ENCODE assay signal across 26 mouse cellular contexts in genomic region chr11:78668647-78669046, GRCm38 (mm10). TPM values are rescaled to one million over a fixed set of nuclear protein-coding genes. Genes with fewer than 3 reads are reported as not detected.
DNase-seq lines count a peak whose midpoint lies in the region; ATAC-seq and TF ChIP-seq lines count a peak whose summit lies in the region.
"Had no signal": no experiment of that assay in that cellular context is flagged by ENCODE, and none has a peak within 500 bp of the region (broad histone marks: within the 10 kb centered on the region; RNA-seq: fewer than 3 reads in every experiment).

No protein-coding gene starts in this region.

- H3K27ac ChIP-seq in ES-E14 (ENCODE audit: insufficient read depth, low read depth, low read length, poor library complexity, severe bottlenecking) = peak overlapping the region; percentile 53; the same call in 1 of the 2 replicates
- H3K27ac ChIP-seq in embryonic facial prominence, embryonic 11.5 days (replicated peaks; ENCODE audit: low read depth, low read length) = no peak overlapping the region
- no peak overlapping the region for H3K27ac ChIP-seq in forebrain, embryonic 15.5 days (replicated peaks)
- no peak overlapping the region for H3K27ac ChIP-seq in heart, embryonic 10.5 days
- H3K27ac ChIP-seq: embryonic facial prominence, embryonic 15.5 days; forebrain, embryonic 10.5 days; hindbrain, embryonic 12.5 days had no signal

- 0 out of 4 replicates have a peak overlapping the region, but pooled peaks of 1 of the 2 experiments have one; percentile 5 for H3K4me3 ChIP-seq in ES-E14 (ENCODE audit: insufficient read depth in 1 of 2, low read depth in 1 of 2, low read length in 2 of 2, poor library complexity in 1 of 2, severe bottlenecking in 1 of 2)
- H3K4me3 ChIP-seq in embryonic facial prominence, embryonic 11.5 days (ENCODE audit: low read depth, low read length) = no peak overlapping the region
- H3K4me3 ChIP-seq in forebrain, embryonic 15.5 days = no peak overlapping the region
- no peak overlapping the region for H3K4me3 ChIP-seq in heart, embryonic 10.5 days
- H3K4me3 ChIP-seq: embryonic facial prominence, embryonic 15.5 days; erythroblast, embryonic 14.5 days; forebrain, embryonic 10.5 days; hindbrain, embryonic 12.5 days had no signal

- DNase-seq in embryo, embryonic 10.5 days (ENCODE audit: low spot score) = peak; percentile 27
- no peak for DNase-seq in embryo, embryonic 11 days
- DNase-seq in ES-E14 (ENCODE audit: low read depth, low spot score) = peak; percentile 89
- DNase-seq in ZHBTc4 (ENCODE audit: low read depth, low spot score) = peak; percentile 95
- peak; percentile 22 for DNase-seq in embryonic facial prominence, embryonic 11.5 days (ENCODE audit: low spot score)
- DNase-seq in embryo, embryonic 10 days (ENCODE audit: low spot score) = no peak
- DNase-seq in heart, embryonic 10.5 days (ENCODE audit: low spot score) = no peak
- DNase-seq: adrenal gland, adult 2 months; adrenal gland, postnatal 36 days; B cell, adult 2 months; cerebellum, adult 18-20 months; cerebellum, postnatal 10 days; gastrocnemius, postnatal 36 days; heart, adult 11 months; heart, postnatal 10 days; heart, postnatal 4 days had no signal

- 15% methylated on average over 3 of the region's 3 CpGs for WGBS in embryonic facial prominence, embryonic 11.5 days
- whole genome bisulfite sequencing in forebrain, embryonic 15.5 days = 28% methylated on average over 3 of the region's 3 CpGs
- WGBS in heart, embryonic 10.5 days = 41% methylated on average over 3 of the region's 3 CpGs

- H3K4me1 ChIP-seq in ES-E14 (ENCODE audit: control insufficient read depth in 2 of 2, insufficient read depth in 2 of 2, low read length in 2 of 2, poor library complexity in 1 of 2) = peaks cover 5 to 27% of the 10 kb centered on the region in 2 experiments
- H3K4me1 ChIP-seq in embryonic facial prominence, embryonic 11.5 days (ENCODE audit: control insufficient read depth, insufficient read depth, low read length) = no peaks in the 10 kb centered on the region
- no peaks in the 10 kb centered on the region; the same call in 1 of the 2 replicates for H3K4me1 ChIP-seq in forebrain, embryonic 15.5 days
- H3K4me1 ChIP-seq in heart, embryonic 10.5 days = peaks cover 32% of the 10 kb centered on the region
- H3K4me1 ChIP-seq: embryonic facial prominence, embryonic 15.5 days had no signal

- no peaks in the 10 kb centered on the region for H3K36me3 ChIP-seq in ES-E14 (ENCODE audit: control insufficient read depth, insufficient read depth, low read length, poor library complexity, severe bottlenecking)
- no peaks in the 10 kb centered on the region for H3K36me3 ChIP-seq in embryonic facial prominence, embryonic 11.5 days (replicated peaks; ENCODE audit: control insufficient read depth, insufficient read depth, low read depth, low read length)
- no peaks in the 10 kb centered on the region for H3K36me3 ChIP-seq in forebrain, embryonic 15.5 days
- no peaks in the 10 kb centered on the region for H3K36me3 ChIP-seq in heart, embryonic 10.5 days
- H3K36me3 ChIP-seq: embryonic facial prominence, embryonic 15.5 days; forebrain, embryonic 10.5 days; hindbrain, embryonic 12.5 days had no signal

- no peaks in the 10 kb centered on the region for H3K27me3 ChIP-seq in embryonic facial prominence, embryonic 11.5 days (ENCODE audit: control insufficient read depth, insufficient read depth, low read length)
- H3K27me3 ChIP-seq in forebrain, embryonic 15.5 days = no peaks in the 10 kb centered on the region
- H3K27me3 ChIP-seq in heart, embryonic 10.5 days (ENCODE audit: insufficient read depth, poor library complexity, severe bottlenecking) = no peaks in the 10 kb centered on the region
- H3K27me3 ChIP-seq: embryonic facial prominence, embryonic 15.5 days; hindbrain, embryonic 12.5 days had no signal

- in situ Hi-C loops in ES-E14 (cut with MboI; ENCODE audit: low sequenced_read_pairs in 2 of 2, unreplicated experiment in 2 of 2) = no loop called here

- ATAC-seq in embryonic facial prominence, embryonic 11.5 days (replicated peaks; ENCODE audit: insufficient number of reproducible peaks, low FRiP score, low TSS enrichment, low read depth) = no peak
- no peak for ATAC-seq in forebrain, embryonic 15.5 days (replicated peaks)
- ATAC-seq: CD4-positive, CD25-positive, alpha-beta regulatory T cell, adult 4 months; forebrain, embryonic 14.5 days; hindbrain, embryonic 16.5 days; inflammation-experienced regulatory T-cells, adult 6 months; intestine, postnatal 0 days had no signal

- H3K4me2 ChIP-seq in embryonic facial prominence, embryonic 11.5 days (ENCODE audit: low read depth, low read length) = no peak overlapping the region
- H3K4me2 ChIP-seq in forebrain, embryonic 15.5 days (replicated peaks) = no peak overlapping the region
- H3K4me2 ChIP-seq: embryonic facial prominence, embryonic 15.5 days; hindbrain, embryonic 12.5 days had no signal

- H3K9ac ChIP-seq in ES-E14 (ENCODE audit: insufficient read depth, low read depth, low read length, poor library complexity, severe bottlenecking) = no peak overlapping the region
- H3K9ac ChIP-seq in embryonic facial prominence, embryonic 11.5 days (replicated peaks; ENCODE audit: low read length) = no peak overlapping the region
- no peak overlapping the region for H3K9ac ChIP-seq in forebrain, embryonic 15.5 days (replicated peaks)
- H3K9ac ChIP-seq: embryonic facial prominence, embryonic 15.5 days; hindbrain, embryonic 12.5 days had no signal

- H3K9me3 ChIP-seq in ES-E14 (ENCODE audit: control insufficient read depth, insufficient read depth, low read depth, low read length) = no peaks in the 10 kb centered on the region
- H3K9me3 ChIP-seq in embryonic facial prominence, embryonic 11.5 days (replicated peaks; ENCODE audit: control insufficient read depth, low read length) = no peaks in the 10 kb centered on the region
- H3K9me3 ChIP-seq in forebrain, embryonic 15.5 days = no peaks in the 10 kb centered on the region
- H3K9me3 ChIP-seq in heart, embryonic 10.5 days = no peaks in the 10 kb centered on the region
- H3K9me3 ChIP-seq: embryonic facial prominence, embryonic 15.5 days; forebrain, embryonic 10.5 days; hindbrain, embryonic 12.5 days had no signal

TF ChIP-seq in ES-E14, 5 proteins besides CTCF, POLR2A, EP300 and RAD21:
- TF ChIP-seq CHD2 (IDR thresholded peaks at IDR 0.05; ENCODE audit: low read depth, low read length) = peak; percentile 45; the same call in 1 of the 2 replicates
- TF ChIP-seq ZNF384 (IDR thresholded peaks at IDR 0.05; ENCODE audit: low read depth, low read length) = no peak
- 0 out of 2 replicates have a peak, but pooled peaks have one; percentile 25 for TF ChIP-seq HCFC1 (IDR thresholded peaks at IDR 0.05; ENCODE audit: borderline replicate concordance, insufficient read depth, low read length)
TF ChIP-seq in ES-E14: peak in this region for 2.

RNA-seq across cellular contexts. Expression of gene Nlk, which starts 28.5 kb away (rescaled TPM):
- total RNA-seq in ES-E14 (2012; rRNA removed) = 20.9 and 24.7 TPM in 2 replicates
- polyA plus RNA-seq in embryonic facial prominence, embryonic 11.5 days (2014; fragmentation: Nextera tagmentation; extraction: Ambion mirVana) = 21.1 and 22.8 TPM in 2 replicates
- polyA plus RNA-seq in forebrain, embryonic 15.5 days (2015; fragmentation: Nextera tagmentation; extraction: Ambion mirVana) = 31.8 and 31.9 TPM in 2 replicates
- 10.6 and 13.4 TPM in 2 replicates for polyA plus RNA-seq in heart, embryonic 10.5 days (2016; fragmentation: Nextera tagmentation; extraction: Ambion mirVana)

Comparison
In these comparisons a context has a peak if more than half of its experiments do, and no peak if none do; other contexts are left out.
1. DNase-seq: peak in embryo, embryonic 10.5 days (single experiment), ES-E14 (single experiment), ZHBTc4 (single experiment) and embryonic facial prominence, embryonic 11.5 days (single experiment); none in embryo, embryonic 11 days (single experiment), embryo, embryonic 10 days (single experiment) and heart, embryonic 10.5 days (single experiment).